Mouse (Mus musculus) bone marrow macrophage, adult 2 months (primary cell): Measurements from ENCODE around the gene Gabrb1.

ENCODE experiments used
- CTCF ChIP-seq: IDR thresholded peaks from 2 replicates; pipeline ENCODE4 v1.5.1; 2012; ENCODE audit warnings: low read depth, mild to moderate bottlenecking, low read length, moderate library complexity
- POLR2A ChIP-seq: IDR thresholded peaks from 2 replicates; pipeline ENCODE4 v1.6.1; 2012; ENCODE audit warnings: mild to moderate bottlenecking, low read depth, low read length, borderline replicate concordance

DNA sequence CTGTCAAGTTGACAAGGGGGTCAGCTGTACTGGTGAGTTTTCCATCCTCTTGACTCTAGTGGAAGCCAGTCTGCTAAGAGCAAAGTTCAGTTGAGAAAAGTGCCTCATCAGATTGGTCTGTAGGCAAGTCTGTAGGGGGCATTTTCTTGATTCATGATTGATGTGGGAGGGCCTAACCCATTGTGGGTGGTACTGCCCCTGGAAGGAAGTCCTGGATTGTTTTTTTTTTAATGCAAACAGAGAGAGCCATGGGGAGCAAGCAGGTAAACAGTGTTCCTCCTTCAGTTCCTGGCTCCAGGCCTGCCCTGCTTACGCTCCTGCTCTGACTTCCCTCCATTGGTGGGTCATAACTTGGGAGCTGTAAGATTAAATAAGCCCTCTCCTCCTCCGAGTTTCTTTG, 476.0 kb downstream of the Gabrb1 start:
- TF ChIP-seq CTCF (no peak), POLR2A (no peak)
